Mouse (Mus musculus) ovary, postnatal 36 days (tissue): ENCODE results near the gene Synpo2.

Source experiments
- DNase-seq: peaks from one replicate; pipeline ENCODE4 v3.0.0; 2022; ENCODE audit warnings: low spot score, mixed read lengths

Synpo2 gene

GRCm38 (mm10) chr3:123205065-123205464 is 30.9 kb downstream of the Synpo2 start:
- DNase-seq = no peak

DNA sequence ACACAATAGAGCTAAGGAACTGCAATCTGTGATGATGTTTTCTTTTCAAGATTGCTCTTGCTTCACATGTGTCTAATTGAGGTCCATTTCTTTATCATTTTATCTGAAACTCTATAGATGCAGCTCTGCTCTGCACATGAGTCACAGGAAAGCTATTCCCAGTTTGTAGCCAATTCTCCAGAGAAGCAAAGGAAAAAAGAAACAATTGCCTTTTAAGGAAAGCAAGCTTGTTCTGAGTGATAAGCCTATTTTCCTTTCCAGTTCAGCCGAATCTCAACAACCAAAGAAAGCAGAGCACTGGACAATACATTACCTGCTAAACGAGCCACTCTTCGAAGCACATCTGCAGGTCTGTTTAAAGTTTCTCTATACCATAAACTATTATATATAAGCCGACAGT is 31.3 kb downstream of the Synpo2 start:
- DNase-seq = no peak

GRCm38 (mm10) chr3:123201798-123202197 is 34.2 kb downstream of the Synpo2 start:
- DNase-seq = no peak

DNA sequence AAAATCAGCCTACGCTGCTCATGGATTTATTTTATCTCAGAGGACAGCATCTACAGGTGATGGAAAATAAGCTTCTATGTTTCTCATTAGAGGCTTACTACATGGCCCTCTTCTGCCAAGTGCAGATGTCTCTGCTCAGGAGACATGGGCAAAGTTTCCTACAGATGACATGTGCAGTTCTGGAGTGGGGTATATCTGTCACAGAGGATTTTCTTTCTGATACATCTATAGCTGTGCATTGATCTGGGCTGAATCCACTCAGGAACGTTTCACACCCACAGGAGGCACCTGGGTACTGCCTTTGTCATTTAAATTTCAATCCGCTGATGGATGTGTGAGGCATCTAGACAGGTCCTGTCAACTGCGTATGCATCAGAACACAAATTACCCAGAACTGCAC is 42.2 kb downstream of the Synpo2 start:
- no peak for DNase-seq

- no peak for DNase-seq
Observed at GRCm38 (mm10) chr3:123191602-123192001, 44.3 kb downstream of the Synpo2 start.

- no peak for DNase-seq
Observed at GRCm38 (mm10) chr3:123190329-123190728, 45.6 kb downstream of the Synpo2 start.

- DNase-seq = no peak
Observed at GRCm38 (mm10) chr3:123189826-123190225, 46.1 kb downstream of the Synpo2 start.

- DNase-seq = no peak
Observed at GRCm38 (mm10) chr3:123188616-123189230, 47.2 kb downstream of the Synpo2 start.

- no peak for DNase-seq
Observed at GRCm38 (mm10) chr3:123187370-123188124, 48.4 kb downstream of the Synpo2 start.

- DNase-seq = no peak
Observed at GRCm38 (mm10) chr3:123185238-123185925, 50.6 kb downstream of the Synpo2 start.

DNA sequence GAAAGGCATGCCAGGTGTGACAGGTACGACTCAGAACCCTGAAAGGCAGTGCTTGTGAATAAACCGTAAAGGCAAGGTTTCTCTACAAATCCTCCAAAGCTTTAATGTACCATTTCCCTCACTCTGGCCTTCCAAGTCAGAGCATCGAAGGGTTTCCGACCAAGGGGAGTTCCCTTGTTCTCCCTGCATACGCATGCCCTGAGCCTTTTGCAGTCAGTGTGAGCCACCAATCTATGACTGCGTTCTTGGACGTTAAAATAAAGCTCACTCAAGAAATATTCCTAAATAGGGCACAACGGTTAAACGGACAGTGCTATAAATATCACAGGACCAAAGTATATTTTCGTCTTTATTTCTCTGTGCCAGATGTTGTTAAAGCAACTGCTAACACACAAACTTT is 51.7 kb downstream of the Synpo2 start:
- no peak for DNase-seq

DNA sequence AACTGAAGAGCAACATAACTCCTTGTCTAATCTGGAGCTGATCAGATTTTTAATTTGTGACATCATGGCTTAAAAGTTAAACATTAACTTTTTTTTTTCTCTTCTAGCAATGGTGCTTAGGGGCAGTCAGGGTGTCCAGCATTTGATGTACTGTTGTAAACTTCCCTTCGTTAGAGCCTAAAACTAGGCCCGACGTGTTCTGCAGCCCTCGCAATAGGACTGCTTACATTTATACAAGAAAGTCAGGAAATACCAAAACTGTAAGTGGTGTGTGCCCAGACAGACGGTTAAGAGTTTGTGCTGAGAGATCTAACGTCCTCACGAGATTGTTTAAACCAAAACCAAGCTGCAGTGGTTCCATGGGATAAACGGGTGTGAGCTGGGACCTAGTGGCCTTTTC is 56.4 kb downstream of the Synpo2 start:
- no peak for DNase-seq

DNA sequence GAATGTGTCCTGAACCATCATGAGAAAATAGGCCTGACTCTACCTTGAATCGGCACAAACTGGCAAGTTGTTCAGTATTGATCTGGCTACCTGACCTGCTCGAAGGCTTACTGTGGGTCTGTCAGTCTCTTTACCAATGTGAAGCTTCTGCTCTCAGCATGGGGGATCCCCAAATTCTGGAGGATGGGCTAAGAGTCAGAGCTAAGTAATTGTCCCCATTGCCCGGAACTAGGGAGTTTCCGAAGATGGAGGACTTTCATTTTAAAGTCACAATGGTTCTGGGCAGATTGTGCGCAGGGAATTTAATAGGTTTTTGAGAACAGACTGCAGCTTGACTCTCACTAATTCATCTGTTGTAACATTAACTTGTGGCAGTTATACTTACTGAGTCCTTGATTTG is 56.9 kb downstream of the Synpo2 start:
- no peak for DNase-seq

- no peak for DNase-seq
Observed at GRCm38 (mm10) chr3:123178420-123178819, 57.5 kb downstream of the Synpo2 start.

- no peak for DNase-seq
Observed at GRCm38 (mm10) chr3:123176366-123177334, 59.3 kb downstream of the Synpo2 start.

- no peak for DNase-seq
Observed at GRCm38 (mm10) chr3:123175142-123175541, 60.8 kb downstream of the Synpo2 start.

DNA sequence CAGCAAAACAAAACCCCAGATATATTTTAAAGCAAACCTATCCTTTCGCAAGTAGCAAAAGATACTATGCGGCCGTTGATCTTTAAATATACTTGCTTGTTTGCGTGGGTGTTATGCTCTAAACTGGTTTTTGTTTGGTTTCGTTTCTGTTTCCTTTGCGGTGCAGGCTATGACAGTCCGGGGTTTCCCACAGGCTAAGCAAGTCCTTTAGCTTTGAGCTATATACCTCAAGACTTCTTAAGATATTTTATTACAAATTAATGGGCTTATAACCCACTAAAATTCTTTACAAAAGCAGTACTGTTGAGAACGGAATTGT is 61.6 kb downstream of the Synpo2 start:
- no peak for DNase-seq

GRCm38 (mm10) chr3:123173553-123174378 is 62.2 kb downstream of the Synpo2 start:
- no peak for DNase-seq

DNA sequence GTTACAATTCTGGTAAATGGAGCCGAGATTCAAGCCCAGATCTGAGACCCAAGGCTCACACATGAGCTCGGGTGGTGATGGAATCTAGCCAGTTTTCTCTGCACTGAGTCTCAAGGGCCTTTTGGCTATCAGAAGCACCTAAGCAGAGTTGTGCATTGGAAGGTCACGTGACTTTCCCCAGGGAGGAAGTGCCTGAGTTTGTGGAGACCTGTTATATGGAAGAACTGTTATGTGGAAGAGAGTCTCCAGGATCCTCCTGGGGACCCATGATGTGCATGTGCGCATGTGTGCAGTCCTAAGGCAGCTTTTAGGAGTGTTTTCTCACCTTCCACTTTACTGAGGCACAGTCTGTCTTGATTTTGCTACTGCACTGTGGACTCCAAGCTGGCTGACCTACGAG is 63.8 kb downstream of the Synpo2 start:
- DNase-seq = no peak

GRCm38 (mm10) chr3:123169398-123169797 is 66.6 kb downstream of the Synpo2 start:
- no peak for DNase-seq

GRCm38 (mm10) chr3:123168815-123169214 is 67.1 kb downstream of the Synpo2 start:
- DNase-seq = no peak
